Mouse (Mus musculus) myocyte (in vitro differentiated cells): Measurements from ENCODE around the gene Mctp2.

ENCODE experiments used
- CEBPB ChIP-seq: IDR thresholded peaks from 2 replicates; pipeline ENCODE4 v1.6.1; 2011; ENCODE audit warnings: mild to moderate bottlenecking, moderate library complexity; ENCODE audit not compliant: poor library complexity, insufficient read depth, severe bottlenecking
- E2F4 ChIP-seq: IDR thresholded peaks from one replicate; pipeline ENCODE4 v1.6.1; 2011; ENCODE audit warnings: mild to moderate bottlenecking, control low read depth, moderate library complexity; ENCODE audit not compliant: insufficient read depth
- MAX ChIP-seq: IDR thresholded peaks from one replicate; pipeline ENCODE4 v1.6.1; 2011; ENCODE audit warnings: low read depth, mild to moderate bottlenecking, control low read depth
- POLR2A ChIP-seq: IDR thresholded peaks from one replicate; pipeline ENCODE4 v1.6.1; 2011; ENCODE audit warnings: low read depth, mild to moderate bottlenecking, control low read depth, moderate library complexity; ENCODE audit not compliant: insufficient read length
- POLR2AphosphoS2 ChIP-seq: IDR thresholded peaks from one replicate; pipeline ENCODE4 v1.6.1; 2011; ENCODE audit warnings: low read depth, control low read depth; ENCODE audit not compliant: insufficient read length
- TCF3 ChIP-seq: IDR thresholded peaks from one replicate; pipeline ENCODE4 v1.6.1; 2011; ENCODE audit warnings: low read depth, control low read depth; ENCODE audit not compliant: insufficient read length
- USF1 ChIP-seq: IDR thresholded peaks from one replicate; pipeline ENCODE4 v1.6.1; 2011; ENCODE audit warnings: low read depth, mild to moderate bottlenecking, control low read depth, moderate library complexity

GRCm38 (mm10) chr7:72308078-72308477 lies 1.7 kb upstream of the Mctp2 start:
- TF ChIP-seq USF1, result no peak
- TF ChIP-seq POLR2A, result no peak
- TF ChIP-seq MAX, result no peak
- no peak for TF ChIP-seq E2F4
- TF ChIP-seq CEBPB, result no peak
- no peak for TF ChIP-seq TCF3
- TF ChIP-seq POLR2AphosphoS2, result no peak
